Mouse (Mus musculus): ENCODE measurements around the gene Trpv4.

- TF ChIP-seq GATA1 (IDR thresholded peaks at IDR 0.05; ENCODE audit: borderline replicate concordance, low read length) (no peak), FLI1 (IDR thresholded peaks at IDR 0.05; ENCODE audit: low read length) (no peak)
Measured at GRCm38 (mm10) chr5:114572997-114573396, 85.2 kb downstream of the Trpv4 start.

All from megakaryocyte, embryonic 14.5 days (primary cell).